Mouse (Mus musculus): Measurements from ENCODE around the gene Gm42421. TPM values are rescaled to one million over a fixed set of nuclear protein-coding genes. Genes with fewer than 3 reads are reported as not detected.

Gene Gm42421
- polyA plus RNA-seq, 1 experiment from 2014 or later, result 0.26 TPM

DNA sequence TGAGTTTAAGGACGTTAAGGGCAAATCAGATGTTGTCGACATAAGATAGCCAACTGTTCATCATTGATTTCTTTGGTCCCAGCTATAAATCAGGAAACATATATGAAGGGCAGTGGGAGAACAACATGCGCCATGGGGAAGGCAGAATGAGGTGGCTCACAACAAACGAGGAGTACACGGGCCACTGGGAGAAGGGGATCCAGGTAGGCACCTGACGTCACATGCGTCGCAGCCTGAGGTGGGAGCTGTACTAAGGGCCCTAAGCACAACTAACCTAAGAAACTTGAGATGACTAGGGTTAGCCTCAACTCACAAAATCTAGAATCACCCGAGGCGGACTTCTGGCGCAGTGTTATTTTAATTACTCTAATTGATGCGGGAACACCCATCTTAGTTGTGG is 20.4 kb downstream of the Gm42421 start:
- WGBS, result 90% methylated on average over 12 of the region's 12 CpGs
- no peak for ATAC-seq
- H3K4me3 ChIP-seq (ENCODE audit: low read depth, low read length), result no peak overlapping the region
- H3K4me1 ChIP-seq (replicated peaks; ENCODE audit: control insufficient read depth, insufficient read depth, low read length), result no peaks in the 10 kb centered on the region
- no peaks in the 10 kb centered on the region for H3K36me3 ChIP-seq (ENCODE audit: control insufficient read depth, insufficient read depth)
- no peak overlapping the region for H3K4me2 ChIP-seq (replicated peaks; ENCODE audit: low read depth)
- H3K9me3 ChIP-seq (ENCODE audit: control insufficient read depth), result no peaks in the 10 kb centered on the region
- no peak for TF ChIP-seq CTCF (IDR thresholded peaks at IDR 0.05; ENCODE audit: low read depth)
- H3K27ac ChIP-seq (ENCODE audit: low read depth, low read length), result no peak overlapping the region
- no peaks in the 10 kb centered on the region for H3K27me3 ChIP-seq (replicated peaks; ENCODE audit: control insufficient read depth, insufficient read depth, low read length)
- no peak overlapping the region for H3K9ac ChIP-seq (ENCODE audit: low read depth, low read length)

DNA sequence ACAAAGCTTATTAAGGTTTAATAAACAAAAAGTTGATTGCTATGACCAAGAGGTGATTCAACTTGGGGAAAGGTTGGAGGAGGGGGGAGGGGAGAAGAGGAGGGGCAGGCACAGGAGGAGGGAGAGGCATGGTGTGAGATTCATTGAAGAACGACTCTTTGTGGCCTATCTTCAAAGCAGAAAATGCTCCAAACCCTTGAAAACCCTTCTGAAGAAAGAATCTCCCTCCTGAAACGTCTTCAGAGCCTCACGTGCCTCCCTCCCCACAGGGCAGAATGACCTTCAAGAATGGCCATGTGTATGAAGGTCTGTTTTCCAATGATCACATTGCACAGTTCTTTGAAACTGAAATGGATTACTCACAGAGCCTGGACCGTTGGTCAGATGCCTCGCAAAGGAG is 22.0 kb downstream of the Gm42421 start:
- no peak for TF ChIP-seq CTCF (IDR thresholded peaks at IDR 0.05; ENCODE audit: low read depth)
- H3K9ac ChIP-seq (ENCODE audit: low read depth, low read length), result no peak overlapping the region
- H3K27ac ChIP-seq (ENCODE audit: low read depth, low read length), result no peak overlapping the region
- no peak overlapping the region for H3K4me3 ChIP-seq (ENCODE audit: low read depth, low read length)
- H3K4me1 ChIP-seq (replicated peaks; ENCODE audit: control insufficient read depth, insufficient read depth, low read length), result no peaks in the 10 kb centered on the region
- WGBS, result 56% methylated on average over 5 of the region's 5 CpGs
- no peaks in the 10 kb centered on the region for H3K36me3 ChIP-seq (ENCODE audit: control insufficient read depth, insufficient read depth)
- no peak for ATAC-seq
- no peaks in the 10 kb centered on the region for H3K27me3 ChIP-seq (replicated peaks; ENCODE audit: control insufficient read depth, insufficient read depth, low read length)
- no peaks in the 10 kb centered on the region for H3K9me3 ChIP-seq (ENCODE audit: control insufficient read depth)
- no peak overlapping the region for H3K4me2 ChIP-seq (replicated peaks; ENCODE audit: low read depth)

DNA sequence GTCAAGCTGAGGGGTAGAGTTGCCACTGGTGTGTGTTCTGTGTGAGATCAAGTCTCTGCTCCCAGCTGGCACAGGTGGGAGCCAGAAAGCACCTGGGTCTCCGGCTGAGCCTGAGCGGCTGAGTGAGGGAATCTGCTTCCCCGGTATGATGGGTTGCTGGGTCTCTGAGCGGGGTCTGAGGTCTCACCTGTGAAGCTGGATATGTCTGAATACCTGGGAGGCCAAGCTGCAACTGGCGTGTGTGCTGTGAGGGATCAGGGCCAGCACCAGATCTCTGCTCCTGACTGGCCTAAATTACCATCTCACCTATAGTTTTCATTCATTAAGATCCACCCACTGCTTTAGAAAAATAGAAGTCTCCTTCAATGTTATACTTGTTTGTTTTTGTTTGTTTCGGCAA is 29.1 kb downstream of the Gm42421 start:
- no peaks in the 10 kb centered on the region for H3K4me1 ChIP-seq (replicated peaks; ENCODE audit: control insufficient read depth, insufficient read depth, low read length)
- no peak overlapping the region for H3K4me2 ChIP-seq (replicated peaks; ENCODE audit: low read depth)
- 87% methylated on average over 6 of the region's 6 CpGs for WGBS
- H3K36me3 ChIP-seq (ENCODE audit: control insufficient read depth, insufficient read depth), result no peaks in the 10 kb centered on the region
- no peak for TF ChIP-seq CTCF (IDR thresholded peaks at IDR 0.05; ENCODE audit: low read depth)
- H3K9ac ChIP-seq (ENCODE audit: low read depth, low read length), result no peak overlapping the region
- ATAC-seq, result no peak
- H3K9me3 ChIP-seq (ENCODE audit: control insufficient read depth), result no peaks in the 10 kb centered on the region
- H3K4me3 ChIP-seq (ENCODE audit: low read depth, low read length), result no peak overlapping the region
- no peaks in the 10 kb centered on the region for H3K27me3 ChIP-seq (replicated peaks; ENCODE audit: control insufficient read depth, insufficient read depth, low read length)
- H3K27ac ChIP-seq (ENCODE audit: low read depth, low read length), result no peak overlapping the region

DNA sequence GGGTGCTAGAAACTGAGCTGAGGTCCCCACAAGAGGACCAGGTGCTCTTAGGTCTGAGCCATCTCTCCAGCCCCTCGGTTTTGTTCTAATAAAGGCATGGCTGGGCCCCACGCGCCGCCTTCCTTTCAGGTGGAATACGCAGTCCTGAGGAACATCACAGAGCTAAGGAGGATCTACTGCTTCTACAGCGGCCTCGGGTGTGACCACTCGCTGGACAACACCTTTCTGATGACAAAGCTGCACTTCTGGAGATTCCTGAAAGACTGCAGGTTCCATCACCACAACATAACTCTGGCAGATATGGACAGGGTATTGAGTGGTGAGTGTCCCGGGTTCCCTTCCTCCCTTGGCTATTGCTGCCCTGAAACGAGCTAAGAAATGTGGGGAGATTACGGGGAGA is 31.6 kb downstream of the Gm42421 start:
- 93% methylated on average over 11 of the region's 11 CpGs for WGBS
- H3K4me3 ChIP-seq (ENCODE audit: low read depth, low read length), result no peak overlapping the region
- no peaks in the 10 kb centered on the region for H3K9me3 ChIP-seq (ENCODE audit: control insufficient read depth)
- no peak overlapping the region for H3K4me2 ChIP-seq (replicated peaks; ENCODE audit: low read depth)
- H3K36me3 ChIP-seq (ENCODE audit: control insufficient read depth, insufficient read depth), result no peaks in the 10 kb centered on the region
- H3K9ac ChIP-seq (ENCODE audit: low read depth, low read length), result no peak overlapping the region
- H3K27ac ChIP-seq (ENCODE audit: low read depth, low read length), result no peak overlapping the region
- no peak for TF ChIP-seq CTCF (IDR thresholded peaks at IDR 0.05; ENCODE audit: low read depth)
- no peaks in the 10 kb centered on the region for H3K27me3 ChIP-seq (replicated peaks; ENCODE audit: control insufficient read depth, insufficient read depth, low read length)
- no peaks in the 10 kb centered on the region for H3K4me1 ChIP-seq (replicated peaks; ENCODE audit: control insufficient read depth, insufficient read depth, low read length)
- no peak for ATAC-seq

DNA sequence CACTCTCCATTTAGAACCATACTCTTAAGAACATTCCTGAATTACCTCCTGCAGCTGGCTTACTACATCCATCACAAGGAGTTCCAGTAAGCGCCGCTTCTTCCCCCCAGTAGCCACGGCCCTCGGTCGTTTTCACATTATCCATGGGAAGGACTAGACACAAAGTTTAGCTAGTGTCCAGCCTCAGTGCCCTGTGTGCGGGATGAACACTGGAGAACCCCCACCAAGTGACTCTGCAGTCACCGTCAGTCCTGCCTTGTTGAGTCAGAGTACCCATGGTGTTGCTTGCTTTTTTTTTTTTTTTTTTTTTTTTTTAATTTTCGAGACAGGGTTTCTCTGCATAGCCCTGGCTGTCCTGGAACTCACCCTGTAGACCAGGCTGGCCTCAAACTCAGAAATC is 33.2 kb downstream of the Gm42421 start:
- no peaks in the 10 kb centered on the region for H3K9me3 ChIP-seq (ENCODE audit: control insufficient read depth)
- 88% methylated on average over 8 of the region's 8 CpGs for WGBS
- H3K4me3 ChIP-seq (ENCODE audit: low read depth, low read length), result no peak overlapping the region
- H3K36me3 ChIP-seq (ENCODE audit: control insufficient read depth, insufficient read depth), result no peaks in the 10 kb centered on the region
- H3K27ac ChIP-seq (ENCODE audit: low read depth, low read length), result no peak overlapping the region
- TF ChIP-seq CTCF (IDR thresholded peaks at IDR 0.05; ENCODE audit: low read depth), result no peak
- H3K27me3 ChIP-seq (replicated peaks; ENCODE audit: control insufficient read depth, insufficient read depth, low read length), result no peaks in the 10 kb centered on the region
- H3K4me1 ChIP-seq (replicated peaks; ENCODE audit: control insufficient read depth, insufficient read depth, low read length), result no peaks in the 10 kb centered on the region
- ATAC-seq, result no peak
- no peak overlapping the region for H3K9ac ChIP-seq (ENCODE audit: low read depth, low read length)
- no peak overlapping the region for H3K4me2 ChIP-seq (replicated peaks; ENCODE audit: low read depth)

DNA sequence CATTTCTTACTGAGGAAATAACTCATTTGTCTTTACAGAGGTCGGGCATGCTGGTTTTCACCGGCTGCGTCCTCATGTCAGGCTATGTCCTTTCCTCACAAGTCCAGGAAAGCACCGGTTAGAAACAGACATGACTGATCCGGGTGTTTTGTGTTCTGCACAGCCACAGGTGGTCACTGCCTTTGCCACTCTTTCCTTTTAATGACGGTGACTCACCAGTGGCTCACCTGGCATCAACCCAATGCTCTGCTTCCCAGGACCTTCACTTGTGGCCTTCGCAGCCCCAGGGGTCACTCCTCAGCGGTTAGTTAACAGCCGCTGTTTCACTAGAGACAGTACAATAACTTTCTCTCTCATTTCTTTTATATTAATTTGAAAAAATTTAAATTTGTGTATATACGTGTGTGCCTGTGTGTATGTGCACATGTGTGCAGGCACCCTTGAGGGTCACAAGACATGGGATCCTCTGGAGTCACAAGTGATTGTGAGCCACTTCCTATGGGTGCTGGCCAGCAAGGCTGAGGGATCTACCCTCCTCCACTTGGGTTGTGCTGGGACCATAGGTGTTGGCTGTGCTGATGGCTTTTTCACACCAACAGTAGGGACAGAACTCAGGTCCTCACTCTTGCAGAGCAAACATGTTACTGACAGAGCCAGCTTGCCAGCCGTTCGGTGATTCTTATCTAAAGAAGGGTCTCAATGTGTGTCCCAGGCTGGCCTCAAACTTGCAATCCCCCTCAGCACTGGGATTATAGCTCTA is 37.8 kb downstream of the Gm42421 start:
- no peaks in the 10 kb centered on the region for H3K36me3 ChIP-seq (ENCODE audit: control insufficient read depth, insufficient read depth)

More for the DNA sequence above, 37.8 kb downstream of the Gm42421 start:
- no peak for TF ChIP-seq CTCF (IDR thresholded peaks at IDR 0.05; ENCODE audit: low read depth)
- no peak overlapping the region for H3K4me3 ChIP-seq (ENCODE audit: low read depth, low read length)
- ATAC-seq, result no peak
- WGBS, result 80% methylated on average over 12 of the region's 12 CpGs
- H3K27ac ChIP-seq (ENCODE audit: low read depth, low read length), result no peak overlapping the region
- H3K27me3 ChIP-seq (replicated peaks; ENCODE audit: control insufficient read depth, insufficient read depth, low read length), result no peaks in the 10 kb centered on the region
- H3K9me3 ChIP-seq (ENCODE audit: control insufficient read depth), result no peaks in the 10 kb centered on the region
- no peak overlapping the region for H3K4me2 ChIP-seq (replicated peaks; ENCODE audit: low read depth)
- H3K9ac ChIP-seq (ENCODE audit: low read depth, low read length), result no peak overlapping the region
- no peaks in the 10 kb centered on the region for H3K4me1 ChIP-seq (replicated peaks; ENCODE audit: control insufficient read depth, insufficient read depth, low read length)
